Mouse (Mus musculus) forebrain, postnatal 0 days (tissue): ENCODE data around the gene Dok7. TPM values are rescaled to one million over a fixed set of nuclear protein-coding genes. Genes with fewer than 3 reads are reported as not detected.

Experiments used
- ATAC-seq: fragments of 200-750 bp; cut with Nextera tagmentation; 2 replicates; pipeline ENCODE4 v1.8.0; 2017; ENCODE audit warnings: mild to moderate bottlenecking, moderate library complexity
- DNase-seq: peaks from one replicate; pipeline ENCODE4 v3.0.0-alpha.2; 2015
- H3K27ac ChIP-seq: fragments of 300-500 bp; sonication (generic); 2 replicates; pipeline ENCODE4 v1.5.1; 2014; ENCODE audit warnings: low read depth, mild to moderate bottlenecking, antibody characterized with exemption, low read length, moderate library complexity, mixed read lengths
- H3K27me3 ChIP-seq: fragments of 300-500 bp; sonication (generic); 2 replicates; pipeline ENCODE4 v1.6.1; 2014; ENCODE audit warnings: mild to moderate bottlenecking, low read length, mixed read lengths; ENCODE audit not compliant: insufficient read depth
- H3K36me3 ChIP-seq: fragments of 300-500 bp; sonication (generic); 2 replicates; pipeline ENCODE4 v1.6.1; 2014; ENCODE audit warnings: mild to moderate bottlenecking, moderate library complexity; ENCODE audit not compliant: insufficient read depth
- H3K4me1 ChIP-seq: fragments of 300-500 bp; sonication (generic); 2 replicates; pipeline ENCODE4 v1.6.1; 2014; ENCODE audit warnings: antibody characterized with exemption; ENCODE audit not compliant: insufficient read depth
- H3K4me2 ChIP-seq: fragments of 300-500 bp; sonication (generic); 2 replicates; pipeline ENCODE4 v1.6.1; 2014; ENCODE audit warnings: low read depth, mild to moderate bottlenecking, moderate library complexity
- H3K4me3 ChIP-seq: fragments of 300-500 bp; sonication (generic); 2 replicates; pipeline ENCODE4 v1.5.1; 2014; ENCODE audit warnings: low read depth, low read length, mixed read lengths
- H3K9ac ChIP-seq: fragments of 300-500 bp; sonication (generic); 2 replicates; pipeline ENCODE4 v1.6.1; 2014; ENCODE audit warnings: mild to moderate bottlenecking
- H3K9me3 ChIP-seq: fragments of 300-500 bp; sonication (generic); 2 replicates; pipeline ENCODE4 v1.6.1; 2016; ENCODE audit warnings: low read length
- CTCF ChIP-seq: sonication (generic); IDR thresholded peaks from 2 replicates; pipeline ENCODE4 v1.5.1; 2016; ENCODE audit warnings: antibody characterized with exemption, control low read depth, low read depth
- WGBS: fragments of 180-500 bp; shearing (Covaris S2); extraction: QIAGEN DNeasy Blood & Tissue Kit; methylation state at CpG from one replicate; pipeline ENCODE4 v1.1.7; 2014; 5-methylcytosine and 5-hydroxymethylcytosine counted together
- polyA plus RNA-seq: library from polyadenylated mRNA; unstranded; fragments of >200 nt; fragmentation: Nextera tagmentation; extraction: Ambion mirVana; gene quantifications from 2 replicates; pipeline ENCODE4 v1.2.1, GENCODE M21; 2015
- total RNA-seq: library from RNA; depleted of rRNA; stranded (reverse); fragments of >200 nt; gene quantifications from 2 replicates; pipeline ENCODE4 v1.2.3, GENCODE M21; 2014

Gene Dok7
- total and polyA plus RNA-seq, 2 experiments from 2014 or later: 10.1 to 15.0 TPM

DNA sequence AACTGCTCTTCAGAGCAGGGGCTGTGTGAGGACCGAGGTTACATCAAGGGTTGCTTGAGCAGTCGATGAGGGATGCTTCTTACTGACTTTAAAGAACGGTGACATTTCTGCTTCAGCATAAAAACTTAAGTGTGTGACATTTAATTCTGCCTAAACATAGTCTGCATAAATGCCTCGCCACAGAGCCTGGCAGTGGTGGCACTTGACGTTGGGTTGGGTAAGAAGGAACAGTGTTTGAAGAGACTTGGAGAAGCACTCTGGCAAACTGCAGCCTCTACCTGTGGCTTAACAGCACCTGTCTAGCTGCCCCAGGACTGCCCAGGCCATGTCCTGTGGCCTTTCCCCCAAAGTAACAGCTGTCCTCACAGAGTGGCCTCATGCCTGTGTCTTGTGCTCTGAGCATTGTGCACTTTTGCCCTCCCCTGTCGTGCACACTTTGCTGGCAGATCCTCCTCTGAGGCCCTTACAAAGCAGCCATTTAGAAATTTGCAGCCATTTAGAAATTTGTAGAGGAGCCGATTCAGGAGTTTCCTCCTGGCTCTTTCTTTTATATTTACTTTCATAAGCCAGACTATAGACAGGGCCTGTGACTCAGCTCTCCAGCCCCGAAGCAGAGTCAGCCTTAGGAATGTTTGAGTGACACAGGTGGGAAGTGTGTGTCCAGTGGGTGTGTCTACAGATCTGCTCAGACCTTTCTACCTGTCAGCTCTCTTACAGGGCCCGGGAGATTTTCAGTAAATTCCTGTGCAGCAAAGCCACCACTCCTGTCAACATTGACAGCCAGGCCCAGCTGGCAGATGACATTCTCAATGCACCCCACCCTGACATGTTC is 35.9 kb upstream of the Dok7 start:
- H3K27me3 ChIP-seq: no peaks in the 10 kb centered on the region
- no peak overlapping the region for H3K4me3 ChIP-seq
- ATAC-seq (0 out of 2 replicates have a peak, but pooled peaks have one; percentile 21), DNase-seq (peak; percentile 15)
- WGBS: 68% methylated on average over 9 of the region's 9 CpGs
- no peaks in the 10 kb centered on the region for H3K9me3 ChIP-seq
- H3K4me1 ChIP-seq: peaks cover 3% of the 10 kb centered on the region; the same call in 1 of the 2 replicates
- peaks cover 24% of the 10 kb centered on the region for H3K36me3 ChIP-seq
- H3K4me2 ChIP-seq: no peak overlapping the region
- no peak overlapping the region for H3K9ac ChIP-seq
- TF ChIP-seq CTCF: no peak
- H3K27ac ChIP-seq: peak overlapping the region; percentile 60; the same call in 1 of the 2 replicates

DNA sequence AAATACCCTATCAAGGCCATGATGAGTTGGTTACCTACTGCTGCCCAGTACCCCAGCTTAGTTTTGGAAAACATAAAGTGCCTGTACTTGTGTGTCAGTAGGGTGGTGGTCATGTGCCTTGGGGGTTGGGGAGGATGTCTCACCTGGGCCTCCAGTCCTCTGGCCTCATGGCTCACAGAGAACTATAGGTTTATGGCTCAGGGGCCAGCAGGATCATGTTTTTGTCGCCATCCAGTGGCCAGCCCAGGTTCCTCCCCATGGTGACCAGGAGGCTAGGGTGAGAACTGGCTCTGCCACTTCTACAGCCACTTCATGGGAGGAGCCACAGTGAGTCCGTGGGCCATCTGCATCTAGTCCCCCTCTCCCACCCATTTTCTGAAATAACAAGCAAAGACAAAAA is 31.6 kb upstream of the Dok7 start:
- ATAC-seq (peak; percentile 35), DNase-seq (peak; percentile 25)
- WGBS: 20% methylated on average over 2 of the region's 2 CpGs
- Histone ChIP-seq H3K27me3 (no peaks in the 10 kb centered on the region), H3K36me3 (peaks cover 64% of the 10 kb centered on the region), H3K4me2 (no peak overlapping the region), H3K4me1 (peaks cover 3% of the 10 kb centered on the region; the same call in 1 of the 2 replicates), H3K4me3 (no peak overlapping the region), H3K9me3 (no peaks in the 10 kb centered on the region), H3K27ac (no peak overlapping the region), H3K9ac (no peak overlapping the region)
- peak; percentile 65 for TF ChIP-seq CTCF

DNA sequence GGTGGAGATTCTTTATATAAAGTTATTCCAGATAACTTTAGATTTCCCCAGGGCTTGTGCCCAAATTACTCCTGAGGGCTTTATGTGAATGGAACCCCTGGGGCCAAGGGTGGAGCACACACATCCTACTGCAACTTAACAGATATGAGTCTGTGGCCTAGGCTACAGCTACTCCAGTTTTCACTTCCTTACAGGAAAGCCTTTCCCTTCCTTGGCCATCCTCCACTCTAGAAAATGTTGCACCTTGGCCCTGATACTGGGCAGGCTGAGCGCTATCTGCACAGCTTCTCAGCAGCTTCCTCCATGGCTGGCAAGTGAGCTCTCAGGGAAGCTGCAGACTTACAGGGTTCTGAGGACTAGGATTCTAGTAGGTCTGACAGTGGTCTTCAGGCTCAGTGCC is 27.3 kb upstream of the Dok7 start:
- ATAC-seq (no peak), DNase-seq (no peak)
- WGBS: 93% methylated on average over 1 of the region's 1 CpGs
- H3K4me1 ChIP-seq: no peaks in the 10 kb centered on the region
- H3K9me3 ChIP-seq: no peaks in the 10 kb centered on the region
- no peak overlapping the region for H3K4me3 ChIP-seq
- H3K27me3 ChIP-seq: no peaks in the 10 kb centered on the region
- H3K36me3 ChIP-seq: peaks cover 67% of the 10 kb centered on the region
- TF ChIP-seq CTCF: no peak
- no peak overlapping the region for H3K27ac ChIP-seq
- no peak overlapping the region for H3K4me2 ChIP-seq
- no peak overlapping the region for H3K9ac ChIP-seq

DNA sequence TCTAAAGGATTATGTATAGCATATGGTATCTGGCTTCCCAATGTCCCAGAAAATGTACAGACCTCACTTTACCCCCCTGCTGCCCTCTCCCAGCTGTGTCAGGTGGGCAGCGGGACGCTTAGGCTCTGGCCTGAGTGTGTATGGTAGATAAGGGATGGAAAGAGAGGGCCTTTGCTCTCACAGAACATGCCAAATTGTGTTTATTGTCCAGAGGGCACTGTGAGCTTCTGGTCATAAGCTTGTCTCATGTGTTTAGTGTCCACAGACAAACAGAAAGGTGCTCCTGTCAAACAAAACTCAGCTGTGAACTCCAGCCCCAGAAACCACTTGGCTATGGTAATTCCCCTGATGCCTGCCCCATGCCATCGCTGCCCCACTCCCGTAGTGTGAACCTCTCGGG is 26.8 kb upstream of the Dok7 start:
- Histone ChIP-seq H3K9ac (no peak overlapping the region), H3K27me3 (no peaks in the 10 kb centered on the region), H3K4me3 (no peak overlapping the region), H3K4me2 (no peak overlapping the region), H3K9me3 (no peaks in the 10 kb centered on the region), H3K27ac (no peak overlapping the region), H3K36me3 (peaks cover 66% of the 10 kb centered on the region), H3K4me1 (no peaks in the 10 kb centered on the region)
- 90% methylated on average over 5 of the region's 5 CpGs for WGBS
- TF ChIP-seq CTCF: no peak
- DNase-seq (no peak), ATAC-seq (no peak)

DNA sequence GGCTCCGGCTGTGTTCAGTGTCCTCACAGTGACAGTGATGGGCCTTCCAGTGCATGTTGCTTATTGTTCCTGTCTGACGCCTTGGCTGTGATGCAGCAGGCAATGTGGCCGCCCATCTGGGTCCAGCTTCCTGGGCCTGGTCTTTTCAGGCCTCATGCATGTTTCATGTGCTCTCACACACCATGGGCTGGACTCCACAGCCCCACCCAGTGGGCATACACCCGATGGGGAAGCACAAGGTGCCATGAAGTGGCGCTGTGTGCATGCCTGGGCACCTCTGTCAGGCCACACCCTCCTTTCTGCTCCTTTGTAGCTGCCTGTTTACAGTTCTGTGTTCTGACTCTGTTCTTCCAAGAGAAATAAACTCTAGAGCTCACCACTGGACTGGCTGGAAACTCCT is 23.5 kb upstream of the Dok7 start:
- WGBS: 57% methylated on average over 5 of the region's 5 CpGs
- Histone ChIP-seq H3K27me3 (no peaks in the 10 kb centered on the region), H3K9me3 (no peaks in the 10 kb centered on the region), H3K27ac (0 out of 2 replicates have a peak overlapping the region, but pooled peaks have one; percentile 4), H3K36me3 (peaks cover 44% of the 10 kb centered on the region), H3K4me3 (no peak overlapping the region), H3K4me1 (no peaks in the 10 kb centered on the region), H3K4me2 (no peak overlapping the region), H3K9ac (no peak overlapping the region)
- DNase-seq: no peak
- TF ChIP-seq CTCF: peak; percentile 59
- peak; percentile 46; the same call in 1 of the 2 replicates for ATAC-seq

DNA sequence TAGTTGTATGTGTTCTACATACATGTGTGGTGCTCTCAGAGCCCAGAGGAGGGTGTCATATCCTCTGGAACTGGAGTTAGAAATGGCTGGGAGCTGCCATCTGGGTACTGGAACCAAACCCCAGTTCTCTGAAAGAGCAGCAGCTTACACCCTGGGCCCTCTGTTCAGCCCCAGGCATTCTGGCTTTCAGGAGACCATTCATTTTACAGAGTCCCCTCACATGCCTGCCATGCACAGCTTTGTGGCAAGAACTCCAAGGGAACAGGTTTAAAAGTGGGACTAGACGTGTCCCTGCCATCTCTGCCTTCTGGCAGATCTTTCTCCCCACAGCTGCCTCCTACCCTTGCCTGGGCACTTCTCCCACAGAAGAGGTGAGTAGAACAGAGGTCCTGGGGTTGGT is 22.9 kb upstream of the Dok7 start:
- H3K4me2 ChIP-seq: no peak overlapping the region
- no peak overlapping the region for H3K4me3 ChIP-seq
- H3K9ac ChIP-seq: no peak overlapping the region
- no peak overlapping the region for H3K27ac ChIP-seq
- TF ChIP-seq CTCF: no peak
- no peaks in the 10 kb centered on the region for H3K27me3 ChIP-seq
- peaks cover 39% of the 10 kb centered on the region for H3K36me3 ChIP-seq
- ATAC-seq (peak; percentile 62), DNase-seq (no peak)
- H3K4me1 ChIP-seq: no peaks in the 10 kb centered on the region
- H3K9me3 ChIP-seq: no peaks in the 10 kb centered on the region
- 63% methylated on average over 1 of the region's 1 CpGs for WGBS

DNA sequence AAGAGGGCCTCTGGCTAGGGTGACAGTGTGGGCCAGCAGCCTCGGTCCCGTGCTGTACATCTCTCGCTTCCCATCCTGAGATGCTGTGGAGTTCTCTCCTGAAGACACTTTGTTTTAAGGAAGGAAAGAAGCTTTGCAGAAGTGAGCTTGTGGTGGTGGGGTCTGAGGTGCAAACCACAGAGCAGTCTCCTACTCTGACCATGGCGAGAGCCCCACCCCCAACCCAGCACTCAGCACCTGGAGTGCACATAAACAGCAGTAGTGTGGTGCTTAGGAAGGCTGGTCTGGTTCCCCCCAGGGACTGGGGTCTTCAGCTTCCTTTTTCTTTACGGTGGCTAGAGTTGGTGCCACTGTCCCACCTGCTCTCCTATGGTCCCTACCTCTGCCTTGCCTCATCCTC is 21.4 kb upstream of the Dok7 start:
- no peak overlapping the region for H3K27ac ChIP-seq
- H3K36me3 ChIP-seq: peaks cover 27% of the 10 kb centered on the region
- H3K4me1 ChIP-seq: no peaks in the 10 kb centered on the region
- no peak for TF ChIP-seq CTCF
- DNase-seq: no peak
- no peak overlapping the region for H3K4me2 ChIP-seq
- H3K9ac ChIP-seq: no peak overlapping the region
- no peaks in the 10 kb centered on the region for H3K27me3 ChIP-seq
- no peak for ATAC-seq
- no peak overlapping the region for H3K4me3 ChIP-seq
- H3K9me3 ChIP-seq: no peaks in the 10 kb centered on the region
- WGBS: 92% methylated on average over 5 of the region's 5 CpGs
